Mouse (Mus musculus): ENCODE results near the gene Ifit1bl2.
"Not testable (repeated sequence)": the region's sequence is repeated elsewhere in the genome, so short reads cannot be mapped to it uniquely, and the experiment has no call there.

The Ifit1bl2 gene

DNA sequence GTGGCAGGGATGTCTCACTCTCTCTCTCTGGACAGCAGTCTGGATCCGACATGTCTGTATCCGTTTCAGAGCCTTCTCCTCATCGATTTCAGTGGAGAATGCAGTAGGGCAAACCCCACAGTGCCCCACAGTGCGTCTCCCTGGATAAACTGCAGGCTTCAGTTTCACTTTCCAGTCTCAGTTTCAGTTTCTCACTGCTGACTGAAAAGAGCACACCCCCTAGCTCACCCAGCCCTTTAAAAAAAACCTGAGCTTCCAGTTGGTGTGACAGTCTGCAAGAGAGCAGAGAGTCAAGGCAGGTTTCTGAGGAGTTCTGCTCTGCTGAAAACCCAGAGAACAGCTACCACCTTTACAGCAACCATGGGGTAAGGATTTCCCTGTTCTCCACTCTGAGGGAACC lies at the start of gene Ifit1bl2, which contains the start of gene Ifit1:
Gene Ifit1bl2 (minus strand): TSS at position 121 of the 400 bp plus-strand sequence.
Gene Ifit1 (plus strand): TSS at position 249 of the 400 bp plus-strand sequence.
- ATAC-seq (ENCODE audit: insufficient number of reproducible peaks, low FRiP score, low TSS enrichment): no peak

DNA sequence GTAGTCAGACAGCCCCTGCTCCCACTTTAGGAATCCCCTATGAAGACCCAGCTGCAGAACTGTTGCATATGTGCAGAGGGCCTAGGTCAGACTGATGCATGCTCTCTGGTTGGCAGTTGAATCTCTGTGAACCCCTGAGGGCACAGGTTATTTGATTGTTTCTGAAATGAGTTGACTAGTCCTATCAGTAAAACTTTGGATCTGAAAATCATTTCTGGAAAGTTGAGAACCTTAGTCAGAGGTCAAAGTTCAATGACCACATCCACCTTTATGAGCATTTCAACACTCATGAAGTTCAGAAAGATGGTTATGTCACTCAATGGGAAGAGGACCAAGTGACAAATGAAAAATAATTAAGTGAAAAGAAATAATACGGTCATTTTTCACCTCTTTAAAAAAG lies 45.0 kb upstream of the Ifit1bl2 start:
- no peak for ATAC-seq (ENCODE audit: insufficient number of reproducible peaks, low FRiP score, low TSS enrichment)

DNA sequence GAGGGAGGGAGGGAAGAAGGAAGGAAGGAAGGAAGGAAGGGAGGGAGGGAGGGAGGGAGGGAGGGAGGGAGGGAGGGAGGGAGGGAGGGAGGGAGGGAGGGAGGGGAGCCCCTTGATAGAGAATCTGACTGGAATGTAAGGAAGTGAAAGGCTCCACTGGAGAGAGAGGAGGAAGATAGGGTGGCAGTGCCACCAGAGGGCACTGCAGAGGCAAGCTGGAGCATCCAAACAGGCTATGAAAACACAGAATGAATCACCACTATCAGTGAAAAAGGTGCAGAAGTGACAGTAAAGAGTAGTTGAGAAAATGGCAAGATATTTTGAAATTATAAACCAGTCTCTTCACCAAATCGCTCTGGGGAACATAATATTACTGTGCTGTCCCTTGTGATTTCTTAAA lies 44.3 kb upstream of the Ifit1bl2 start:
- ATAC-seq (ENCODE audit: insufficient number of reproducible peaks, low FRiP score, low TSS enrichment): peak; percentile 56; the same call in 1 of the 2 replicates

- no peak for ATAC-seq (ENCODE audit: insufficient number of reproducible peaks, low FRiP score, low TSS enrichment)
These were observed 37.9 kb upstream of the Ifit1bl2 start for GRCm38 (mm10) chr19:34678428-34678827.

DNA sequence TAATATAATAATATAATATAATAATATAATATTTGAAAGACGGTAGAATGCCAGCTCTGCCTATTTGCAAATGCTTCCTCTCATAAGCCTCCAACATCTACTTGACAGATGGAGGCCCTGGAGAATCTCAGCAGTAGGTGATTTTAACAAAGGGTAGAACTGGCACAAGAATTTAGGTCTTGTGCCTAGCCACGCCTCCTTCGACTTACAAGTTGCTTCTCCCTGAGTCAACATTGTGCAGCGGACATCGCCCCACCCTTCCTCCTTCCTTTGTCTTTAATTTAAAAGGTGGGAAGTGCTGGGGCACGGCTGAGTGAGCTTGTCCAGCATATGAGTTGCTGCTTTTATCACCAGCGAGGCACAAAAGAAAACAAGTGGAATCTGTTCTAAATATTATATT lies 32.9 kb upstream of the Ifit1bl2 start:
- peak; percentile 76 for ATAC-seq (ENCODE audit: insufficient number of reproducible peaks, low FRiP score, low TSS enrichment)

DNA sequence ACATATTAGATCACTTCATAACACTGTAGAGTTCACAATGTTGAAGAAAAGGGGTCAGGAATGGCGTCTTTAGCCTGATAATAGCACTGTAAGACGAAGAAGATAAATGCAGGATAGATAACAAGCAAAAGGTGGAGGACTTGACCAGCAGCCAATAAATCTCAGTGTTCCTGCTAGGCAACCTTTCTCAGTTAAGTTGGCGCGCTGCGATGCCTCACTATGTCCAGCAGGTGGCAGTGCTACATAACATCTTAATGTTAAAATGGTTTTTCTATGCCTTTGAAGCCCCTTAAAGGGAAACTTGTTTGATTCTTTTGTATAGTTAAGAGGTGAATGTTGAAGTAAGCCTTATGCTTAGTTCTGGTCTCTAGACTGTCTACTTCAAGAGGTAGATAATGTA lies 25.6 kb upstream of the Ifit1bl2 start:
- peak; percentile 15; the same call in 1 of the 2 replicates for ATAC-seq (ENCODE audit: insufficient number of reproducible peaks, low FRiP score, low TSS enrichment)

DNA sequence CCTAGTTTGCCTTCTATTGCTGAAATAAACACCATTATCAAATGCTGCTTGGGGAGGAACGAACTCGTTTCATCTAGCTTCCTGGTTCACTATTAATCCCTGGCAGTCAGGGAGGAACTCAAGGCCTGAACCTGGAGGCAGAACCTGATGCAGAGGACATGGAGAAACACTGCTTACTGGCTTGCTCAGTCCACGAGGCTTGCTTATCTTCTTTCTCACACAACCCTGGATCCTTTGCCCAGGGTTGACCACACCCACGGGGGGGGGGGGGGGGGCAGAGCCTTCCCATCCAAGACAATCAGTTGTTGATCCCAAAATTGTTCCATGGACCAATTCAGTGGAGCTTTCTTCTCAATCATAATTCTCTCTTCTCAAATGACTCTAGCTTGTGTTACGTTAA lies 22.2 kb upstream of the Ifit1bl2 start:
- ATAC-seq (ENCODE audit: insufficient number of reproducible peaks, low FRiP score, low TSS enrichment): no peak

GRCm38 (mm10) chr19:34662067-34662507 lies 21.5 kb upstream of the Ifit1bl2 start:
- ATAC-seq (ENCODE audit: insufficient number of reproducible peaks, low FRiP score, low TSS enrichment): peak; percentile 94

- ATAC-seq (ENCODE audit: insufficient number of reproducible peaks, low FRiP score, low TSS enrichment): no peak
These were observed 16.2 kb upstream of the Ifit1bl2 start for GRCm38 (mm10) chr19:34656511-34657298.

GRCm38 (mm10) chr19:34655227-34655805 lies 14.8 kb upstream of the Ifit1bl2 start:
- ATAC-seq (ENCODE audit: insufficient number of reproducible peaks, low FRiP score, low TSS enrichment): no peak

DNA sequence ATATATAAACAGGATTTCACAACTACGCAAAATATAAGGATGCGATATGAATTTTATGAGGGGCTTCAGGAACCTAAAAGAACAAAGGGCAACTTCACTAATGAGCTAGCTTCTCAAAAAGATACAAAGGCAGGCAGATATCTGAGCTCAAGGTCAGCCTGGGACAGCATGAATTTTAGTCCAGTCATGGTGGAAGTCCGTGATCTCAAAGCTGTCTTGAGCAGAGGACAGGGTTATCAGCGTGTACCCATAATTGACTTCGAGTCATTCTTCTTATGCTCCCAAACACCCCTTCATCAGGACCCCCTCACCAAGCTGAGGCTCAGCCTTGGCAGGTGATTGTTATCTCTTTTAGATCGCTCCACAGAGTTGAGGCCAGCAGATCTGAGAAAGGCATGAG lies 10.5 kb upstream of the Ifit1bl2 start:
- ATAC-seq (ENCODE audit: insufficient number of reproducible peaks, low FRiP score, low TSS enrichment): no peak

GRCm38 (mm10) chr19:34650276-34650675 lies 9.7 kb upstream of the Ifit1bl2 start:
- no peak for ATAC-seq (ENCODE audit: insufficient number of reproducible peaks, low FRiP score, low TSS enrichment)

DNA sequence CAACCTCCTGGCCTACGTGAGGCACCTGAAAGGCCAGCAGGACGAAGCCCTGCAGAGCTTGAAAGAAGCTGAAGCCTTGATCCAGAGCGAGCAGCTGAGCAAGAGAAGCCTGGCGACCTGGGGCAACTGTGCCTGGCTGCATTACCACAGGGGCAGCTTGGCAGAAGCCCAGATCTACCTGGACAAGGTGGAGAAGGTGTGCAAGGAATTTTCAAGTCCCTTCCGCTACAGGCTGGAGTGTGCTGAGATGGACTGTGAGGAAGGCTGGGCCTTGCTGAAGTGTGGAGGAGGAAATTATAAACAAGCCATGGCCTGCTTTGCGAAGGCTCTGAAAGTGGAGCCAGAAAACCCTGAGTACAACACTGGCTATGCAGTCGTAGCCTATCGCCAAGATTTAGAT lies 7.1 kb upstream of the Ifit1bl2 start:
- not testable (repeated sequence) for ATAC-seq (ENCODE audit: insufficient number of reproducible peaks, low FRiP score, low TSS enrichment)

- no peak for ATAC-seq (ENCODE audit: insufficient number of reproducible peaks, low FRiP score, low TSS enrichment)
These were observed 2.1 kb upstream of the Ifit1bl2 start for GRCm38 (mm10) chr19:34642616-34643015.

DNA sequence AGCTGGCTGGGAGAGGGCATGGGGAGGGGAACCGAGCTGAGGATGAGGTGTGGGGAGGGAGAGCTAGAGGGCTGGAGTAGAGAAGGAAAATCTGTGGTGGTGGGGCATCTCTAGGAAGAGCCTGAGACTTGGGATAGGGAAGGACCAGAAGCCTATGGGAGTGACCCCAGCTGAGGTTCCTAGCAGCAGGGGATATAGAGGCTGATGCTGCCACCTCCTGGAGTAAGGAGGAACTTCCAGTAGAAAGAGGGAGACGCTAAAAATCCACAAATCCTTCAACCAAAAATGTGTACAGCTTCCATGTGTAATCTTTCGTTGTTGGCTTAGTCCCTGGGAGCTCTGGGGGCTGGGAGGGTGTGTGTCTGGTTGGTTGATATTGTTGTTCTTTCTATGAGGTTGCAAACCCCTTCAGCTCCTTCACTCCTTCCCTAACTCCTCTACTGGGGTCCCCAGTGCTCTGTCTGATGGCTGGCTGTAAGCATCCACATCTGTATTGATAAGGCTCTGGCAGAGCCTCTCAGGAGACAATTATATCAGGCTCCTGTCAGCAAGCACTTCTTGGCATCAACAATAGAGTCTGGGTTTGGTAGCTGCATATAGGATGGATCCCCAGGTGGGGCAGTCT lies 3.5 kb downstream of the Ifit1bl2 start:
- no peak for ATAC-seq (ENCODE audit: insufficient number of reproducible peaks, low FRiP score, low TSS enrichment)

GRCm38 (mm10) chr19:34633484-34633883 lies 7.1 kb downstream of the Ifit1bl2 start:
- ATAC-seq (ENCODE audit: insufficient number of reproducible peaks, low FRiP score, low TSS enrichment): no peak

GRCm38 (mm10) chr19:34631487-34631886 lies 9.1 kb downstream of the Ifit1bl2 start:
- ATAC-seq (ENCODE audit: insufficient number of reproducible peaks, low FRiP score, low TSS enrichment): no peak

- ATAC-seq (ENCODE audit: insufficient number of reproducible peaks, low FRiP score, low TSS enrichment): no peak
These were observed 13.0 kb downstream of the Ifit1bl2 start for GRCm38 (mm10) chr19:34627496-34627895.

- ATAC-seq (ENCODE audit: insufficient number of reproducible peaks, low FRiP score, low TSS enrichment): no peak
These were observed 15.9 kb downstream of the Ifit1bl2 start for GRCm38 (mm10) chr19:34624663-34625062.

- ATAC-seq (ENCODE audit: insufficient number of reproducible peaks, low FRiP score, low TSS enrichment): no peak
These were observed 16.8 kb downstream of the Ifit1bl2 start for GRCm38 (mm10) chr19:34623781-34624180.

DNA sequence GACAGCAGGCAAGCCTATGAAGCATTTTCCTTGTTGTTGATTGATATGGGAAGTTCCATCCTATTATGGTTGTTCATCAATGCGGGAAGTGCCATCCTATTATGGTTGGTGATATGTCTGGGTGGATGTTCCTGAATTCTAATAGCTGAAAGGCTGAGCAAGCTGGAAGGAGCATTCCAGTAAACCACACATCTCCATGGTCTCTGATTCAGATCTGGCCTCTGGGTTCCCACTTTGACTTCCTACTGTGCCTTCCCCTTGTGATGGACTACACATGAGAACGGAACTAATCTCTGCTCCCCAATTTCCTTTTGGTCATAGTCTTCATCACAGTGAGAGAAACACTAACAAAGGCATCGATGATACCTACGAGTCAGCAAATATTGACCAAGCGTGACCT lies 19.7 kb downstream of the Ifit1bl2 start:
- no peak for ATAC-seq (ENCODE audit: insufficient number of reproducible peaks, low FRiP score, low TSS enrichment)
